Mouse (Mus musculus): ENCODE data around the gene Sln. TPM values are rescaled to one million over a fixed set of nuclear protein-coding genes. Genes with fewer than 3 reads are reported as not detected.
A peak's percentile ranks its signal among the peaks of the same experiment; 100 is the strongest.

The Sln gene
- polyA plus RNA-seq, 1 experiment: 0.50 TPM

DNA sequence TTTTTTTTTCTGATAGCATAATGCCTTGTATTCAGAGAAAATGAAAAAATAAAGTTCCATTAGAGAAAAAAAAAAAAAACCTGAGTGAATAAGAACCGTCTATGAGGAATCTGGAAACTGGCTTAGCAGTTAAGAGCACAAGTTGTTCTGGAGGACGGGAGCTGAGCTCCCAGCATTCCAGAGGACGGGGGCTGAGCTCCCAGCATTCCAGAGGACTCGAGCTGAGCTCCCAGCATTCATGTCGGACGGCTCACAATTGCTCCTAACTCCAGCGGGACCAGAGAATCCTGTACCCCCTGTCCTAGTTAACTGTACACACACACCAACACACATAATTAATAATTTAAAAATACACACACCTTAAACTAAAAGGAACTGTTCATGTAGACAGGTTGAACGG lies 11.1 kb upstream of the Sln start:
- H3K27ac ChIP-seq (ENCODE audit: insufficient read depth, low read length): no peak overlapping the region

DNA sequence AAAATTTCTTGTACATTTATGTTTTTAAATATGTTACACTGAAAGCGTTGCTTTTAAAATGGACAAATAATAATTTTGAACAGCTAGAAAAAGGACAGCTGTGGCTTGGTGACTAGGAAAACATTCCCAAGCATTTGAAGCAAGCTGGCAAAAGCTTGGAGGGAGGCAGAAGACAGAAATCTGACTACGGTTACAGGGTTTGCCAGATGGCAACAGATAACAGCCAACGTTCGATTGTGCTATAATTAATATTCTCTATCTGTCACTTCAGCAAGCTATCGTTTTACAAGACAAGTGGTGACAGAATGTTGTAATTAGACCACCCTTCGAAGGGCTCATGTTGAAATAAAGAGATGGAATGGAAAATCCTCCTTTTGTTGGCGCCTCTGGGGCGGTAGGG lies 1.4 kb upstream of the Sln start:
- no peak overlapping the region for H3K27ac ChIP-seq (ENCODE audit: insufficient read depth, low read length)
- H3K4me3 ChIP-seq (ENCODE audit: insufficient read depth, low read length): no peak overlapping the region
- TF ChIP-seq CTCF (IDR thresholded peaks at IDR 0.05; ENCODE audit: extremely low read depth, insufficient read depth, low read length) (no peak), POLR2A (IDR thresholded peaks at IDR 0.05; ENCODE audit: extremely low read depth, insufficient read depth, low read length) (no peak)
- peaks cover 2% of the 10 kb centered on the region for H3K4me1 ChIP-seq (ENCODE audit: control insufficient read depth, insufficient read depth, low read length)

More for the DNA sequence above, 11.1 kb upstream of the Sln start:
- TF ChIP-seq CTCF (IDR thresholded peaks at IDR 0.05; ENCODE audit: extremely low read depth, insufficient read depth, low read length) (no peak), POLR2A (IDR thresholded peaks at IDR 0.05; ENCODE audit: extremely low read depth, insufficient read depth, low read length) (no peak)
- Histone ChIP-seq H3K4me3 (ENCODE audit: insufficient read depth, low read length) (no peak overlapping the region), H3K4me1 (ENCODE audit: control insufficient read depth, insufficient read depth, low read length) (peaks cover 1% of the 10 kb centered on the region; the same call in 1 of the 2 replicates)

DNA sequence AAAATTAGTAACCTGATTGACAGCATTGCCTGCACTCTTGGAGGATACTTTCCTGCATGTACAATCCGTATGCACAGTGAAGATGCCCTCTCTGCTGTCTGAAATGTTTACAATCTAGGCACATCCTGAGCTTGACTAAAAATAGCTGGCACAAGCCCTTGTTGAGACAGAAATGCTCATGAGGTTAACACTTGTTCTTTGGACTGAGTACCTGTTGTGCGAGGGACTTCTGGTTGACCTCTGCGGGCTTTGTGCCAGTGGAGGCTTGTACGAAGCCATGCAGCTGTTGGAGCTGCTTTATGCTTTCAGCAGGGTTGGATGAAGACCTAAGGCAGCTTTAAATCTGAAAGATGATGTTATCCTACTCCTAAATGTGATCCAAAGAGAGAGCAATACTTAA lies 2.2 kb downstream of the Sln start:
- Histone ChIP-seq H3K27ac (ENCODE audit: insufficient read depth, low read length) (no peak overlapping the region), H3K4me1 (ENCODE audit: control insufficient read depth, insufficient read depth, low read length) (peaks cover 3% of the 10 kb centered on the region), H3K4me3 (ENCODE audit: insufficient read depth, low read length) (no peak overlapping the region)
- TF ChIP-seq CTCF (IDR thresholded peaks at IDR 0.05; ENCODE audit: extremely low read depth, insufficient read depth, low read length) (no peak), POLR2A (IDR thresholded peaks at IDR 0.05; ENCODE audit: extremely low read depth, insufficient read depth, low read length) (no peak)

DNA sequence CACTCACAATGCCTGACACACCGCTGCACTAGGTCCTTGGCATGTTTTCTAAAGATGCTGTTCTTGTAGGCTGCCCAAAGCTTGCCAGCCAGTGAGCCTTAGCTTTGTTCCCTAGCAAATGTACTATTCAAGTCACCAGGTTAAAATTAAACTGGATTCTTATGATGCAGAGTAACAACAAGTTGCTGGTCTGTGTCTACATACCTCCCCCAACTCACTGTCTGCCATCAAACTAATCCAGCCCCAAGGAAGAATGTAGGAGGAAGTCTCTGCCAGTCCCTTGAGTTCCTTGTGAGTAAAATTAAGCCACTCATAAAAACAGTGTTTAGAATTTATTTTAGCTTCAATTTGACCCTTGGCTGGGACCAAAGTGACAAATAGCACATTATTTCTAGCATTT lies 3.7 kb downstream of the Sln start:
- H3K27ac ChIP-seq (ENCODE audit: insufficient read depth, low read length): peak overlapping the region; percentile 48
- peaks cover 3% of the 10 kb centered on the region for H3K4me1 ChIP-seq (ENCODE audit: control insufficient read depth, insufficient read depth, low read length)
- TF ChIP-seq POLR2A (IDR thresholded peaks at IDR 0.05; ENCODE audit: extremely low read depth, insufficient read depth, low read length) (no peak), CTCF (IDR thresholded peaks at IDR 0.05; ENCODE audit: extremely low read depth, insufficient read depth, low read length) (no peak)
- H3K4me3 ChIP-seq (ENCODE audit: insufficient read depth, low read length): no peak overlapping the region

DNA sequence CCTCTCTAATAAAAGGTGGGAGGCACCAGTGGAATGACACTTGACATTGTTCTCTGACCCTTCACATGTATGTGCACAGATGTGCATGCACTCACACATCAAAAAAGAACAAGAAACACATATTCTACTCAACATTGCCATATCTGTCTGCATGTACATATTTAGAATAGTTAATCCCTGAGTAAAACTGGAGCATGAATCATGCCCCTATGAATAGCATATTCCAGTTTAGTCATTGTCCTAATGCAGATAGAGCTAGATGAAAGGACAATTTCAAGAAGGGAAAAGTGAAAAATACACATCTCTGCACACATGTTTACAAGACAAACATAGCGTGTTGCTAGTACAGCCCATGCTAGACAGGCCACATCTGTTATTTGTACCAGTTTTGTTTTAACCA lies 4.6 kb downstream of the Sln start:
- TF ChIP-seq POLR2A (IDR thresholded peaks at IDR 0.05; ENCODE audit: extremely low read depth, insufficient read depth, low read length) (no peak), CTCF (IDR thresholded peaks at IDR 0.05; ENCODE audit: extremely low read depth, insufficient read depth, low read length) (no peak)
- Histone ChIP-seq H3K4me3 (ENCODE audit: insufficient read depth, low read length) (no peak overlapping the region), H3K27ac (ENCODE audit: insufficient read depth, low read length) (peak overlapping the region; percentile 48), H3K4me1 (ENCODE audit: control insufficient read depth, insufficient read depth, low read length) (peaks cover 3% of the 10 kb centered on the region)

DNA sequence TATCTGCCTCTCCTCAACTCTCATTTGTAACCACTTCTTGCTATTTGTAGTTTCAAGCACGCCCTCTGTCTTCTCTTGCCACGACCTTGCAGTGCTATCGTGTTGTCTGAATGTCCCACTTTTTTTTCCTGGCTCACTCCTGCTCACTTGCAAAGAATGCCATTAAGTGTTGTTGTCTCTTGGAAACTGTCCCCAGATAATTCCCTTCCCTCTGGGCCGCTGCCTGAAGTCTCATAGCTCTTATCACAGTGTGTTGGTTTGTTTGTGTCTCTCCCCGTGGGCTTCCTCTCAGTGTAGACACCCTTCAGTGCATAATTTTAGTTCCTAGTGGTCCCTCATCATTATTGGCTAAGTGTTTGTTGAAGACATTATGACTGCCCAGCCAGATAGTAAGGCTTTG lies 7.9 kb downstream of the Sln start:
- TF ChIP-seq CTCF (IDR thresholded peaks at IDR 0.05; ENCODE audit: extremely low read depth, insufficient read depth, low read length) (no peak), POLR2A (IDR thresholded peaks at IDR 0.05; ENCODE audit: extremely low read depth, insufficient read depth, low read length) (no peak)
- Histone ChIP-seq H3K4me1 (ENCODE audit: control insufficient read depth, insufficient read depth, low read length) (peaks cover 3% of the 10 kb centered on the region), H3K27ac (ENCODE audit: insufficient read depth, low read length) (no peak overlapping the region)

DNA sequence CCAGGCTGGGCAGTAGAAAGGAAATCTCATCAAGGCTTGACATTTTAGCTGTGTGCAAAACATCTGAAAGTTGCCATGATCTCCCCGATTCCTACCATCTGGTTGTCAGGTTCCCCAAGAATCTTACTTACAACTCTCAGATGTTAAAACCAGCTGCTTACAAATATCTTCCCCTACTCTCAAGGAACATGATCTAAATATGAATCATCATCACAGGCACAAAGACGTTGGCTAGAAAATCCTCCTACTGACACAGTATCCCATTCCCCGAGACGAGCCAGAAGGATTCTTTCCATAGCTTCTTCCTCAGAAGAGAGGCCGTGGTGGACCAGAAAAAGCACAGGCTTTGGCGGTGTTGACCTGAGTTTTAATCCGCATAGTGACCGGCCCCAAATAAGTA lies 23.3 kb downstream of the Sln start:
- TF ChIP-seq POLR2A (IDR thresholded peaks at IDR 0.05; ENCODE audit: extremely low read depth, insufficient read depth, low read length): no peak
- TF ChIP-seq CTCF (IDR thresholded peaks at IDR 0.05; ENCODE audit: extremely low read depth, insufficient read depth, low read length): no peak
- H3K4me1 ChIP-seq (ENCODE audit: control insufficient read depth, insufficient read depth, low read length): no peaks in the 10 kb centered on the region
- H3K4me3 ChIP-seq (ENCODE audit: insufficient read depth, low read length): no peak overlapping the region
- no peak overlapping the region for H3K27ac ChIP-seq (ENCODE audit: insufficient read depth, low read length)

More for the DNA sequence above, 7.9 kb downstream of the Sln start:
- H3K4me3 ChIP-seq (ENCODE audit: insufficient read depth, low read length): no peak overlapping the region

DNA sequence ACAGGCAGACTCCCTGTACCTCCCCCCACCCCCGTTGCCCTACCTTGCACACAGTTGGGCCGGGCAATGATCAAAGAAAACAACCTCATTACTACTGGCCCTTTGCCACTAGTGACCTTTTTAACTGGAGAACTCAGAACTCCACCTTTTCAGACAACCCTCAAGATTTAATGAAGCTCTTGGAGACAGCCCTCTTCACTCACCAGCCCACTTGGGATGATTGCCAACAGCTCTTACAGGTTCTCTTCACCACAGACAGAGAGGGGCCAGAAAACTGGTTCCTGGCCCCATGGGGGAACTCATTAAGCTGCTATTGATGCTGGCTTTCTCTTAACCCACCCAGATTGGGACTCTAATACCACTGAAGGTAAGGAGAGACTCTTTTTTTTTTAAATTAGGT lies 27.5 kb downstream of the Sln start:
- Histone ChIP-seq H3K4me1 (ENCODE audit: control insufficient read depth, insufficient read depth, low read length) (no peaks in the 10 kb centered on the region), H3K27ac (ENCODE audit: insufficient read depth, low read length) (no peak overlapping the region), H3K4me3 (ENCODE audit: insufficient read depth, low read length) (no peak overlapping the region)
- TF ChIP-seq CTCF (IDR thresholded peaks at IDR 0.05; ENCODE audit: extremely low read depth, insufficient read depth, low read length): no peak

DNA sequence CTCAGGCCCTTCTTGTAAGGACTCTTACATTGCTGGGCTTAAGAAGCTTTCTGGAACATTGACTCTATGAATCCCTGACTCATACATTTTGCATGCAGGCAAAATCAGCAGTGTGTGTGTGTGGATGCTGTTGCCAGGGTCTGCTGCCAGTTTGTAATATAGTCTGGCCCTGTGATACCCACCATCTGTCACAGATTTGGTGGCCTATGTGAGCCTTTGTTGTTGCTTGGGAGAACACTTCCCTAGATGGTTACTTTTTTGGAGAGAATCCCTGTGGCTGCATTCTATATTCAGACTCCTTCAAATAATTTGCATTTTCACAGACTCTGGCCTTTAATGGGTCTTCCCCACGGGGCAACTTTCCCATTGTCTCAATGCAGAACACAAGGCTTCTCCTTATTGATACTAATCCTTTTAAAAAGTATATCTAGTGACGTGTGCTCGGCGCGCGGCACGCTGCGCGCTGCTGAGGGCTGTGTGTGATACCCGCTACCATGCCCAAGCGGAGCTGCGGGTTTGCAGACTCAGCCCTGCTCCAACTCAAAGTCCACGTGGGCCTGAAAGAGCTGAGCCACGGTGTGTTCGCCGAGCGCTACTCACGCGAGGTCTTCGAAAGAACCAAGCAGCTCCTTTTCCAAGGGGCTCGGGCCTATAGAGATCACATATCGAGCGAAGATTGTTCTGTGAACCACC lies 33.8 kb downstream of the Sln start:
- no peak overlapping the region for H3K27ac ChIP-seq (ENCODE audit: insufficient read depth, low read length)
- H3K4me3 ChIP-seq (ENCODE audit: insufficient read depth, low read length): no peak overlapping the region
- TF ChIP-seq CTCF (IDR thresholded peaks at IDR 0.05; ENCODE audit: extremely low read depth, insufficient read depth, low read length) (no peak), POLR2A (IDR thresholded peaks at IDR 0.05; ENCODE audit: extremely low read depth, insufficient read depth, low read length) (no peak)
- H3K4me1 ChIP-seq (ENCODE audit: control insufficient read depth, insufficient read depth, low read length): no peaks in the 10 kb centered on the region

DNA sequence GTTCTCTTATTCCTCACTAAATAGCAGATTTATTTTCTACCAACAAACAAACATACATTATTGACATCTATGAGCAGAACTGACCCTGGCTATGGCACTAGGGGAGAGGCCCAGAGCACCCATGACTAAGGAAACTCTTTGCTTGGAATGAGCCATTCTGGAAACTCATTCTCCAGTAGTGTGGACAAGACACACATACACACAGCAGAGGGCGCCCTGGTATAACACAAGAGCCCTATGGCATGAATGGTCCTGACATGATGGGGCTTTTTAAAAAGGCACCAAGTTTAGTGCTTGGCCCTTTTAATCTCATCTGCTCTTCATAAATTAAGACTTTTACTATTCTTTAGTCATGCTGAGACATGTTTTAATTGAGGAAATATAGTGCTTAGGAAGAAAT lies 40.1 kb downstream of the Sln start:
- H3K27ac ChIP-seq (ENCODE audit: insufficient read depth, low read length): no peak overlapping the region
- TF ChIP-seq POLR2A (IDR thresholded peaks at IDR 0.05; ENCODE audit: extremely low read depth, insufficient read depth, low read length) (no peak), CTCF (IDR thresholded peaks at IDR 0.05; ENCODE audit: extremely low read depth, insufficient read depth, low read length) (peak; percentile 85)
- no peaks in the 10 kb centered on the region for H3K4me1 ChIP-seq (ENCODE audit: control insufficient read depth, insufficient read depth, low read length)
- no peak overlapping the region for H3K4me3 ChIP-seq (ENCODE audit: insufficient read depth, low read length)

Data from cortical plate, adult 2 months (tissue).